Mouse (Mus musculus): Measurements from ENCODE around the gene Znrf1. TPM values are rescaled to one million over a fixed set of nuclear protein-coding genes. Genes with fewer than 3 reads are reported as not detected.
"Not testable (repeated sequence)": the region's sequence is repeated elsewhere in the genome, so short reads cannot be mapped to it uniquely, and the experiment has no call there.

Znrf1 gene
- total RNA-seq (2014; rRNA removed) (180 and 225 TPM in 2 replicates), polyA plus RNA-seq (2015; fragmentation: Nextera tagmentation; extraction: Ambion mirVana) (101 and 113 TPM in 2 replicates)

- Histone ChIP-seq H3K27ac (ENCODE audit: low read depth, low read length) (peak within 1 kb of the TSS; percentile 96), H3K9me3 (ENCODE audit: low read length) (no peaks in the 10 kb centered on the region), H3K4me3 (ENCODE audit: low read depth, low read length) (peak within 1 kb of the TSS; percentile 92), H3K4me1 (ENCODE audit: insufficient read depth) (peaks cover 23% of the 10 kb centered on the region; the same call in 1 of the 2 replicates), H3K4me2 (ENCODE audit: low read depth) (peak within 1 kb of the TSS; percentile 85), H3K9ac (peak within 1 kb of the TSS; percentile 94), H3K27me3 (ENCODE audit: insufficient read depth, low read length) (no peaks in the 10 kb centered on the region), H3K36me3 (ENCODE audit: insufficient read depth) (no peaks in the 10 kb centered on the region)
- WGBS = under 1% methylated on average over 58 of the region's 100 CpGs
- peak; percentile 90 for DNase-seq
- ATAC-seq = peak; percentile 91
- peak; percentile 55 for TF ChIP-seq CTCF (IDR thresholded peaks at IDR 0.05; ENCODE audit: low read depth)
Observed at GRCm38 (mm10) chr8:111536031-111536977, at the start of gene Znrf1. Gene Znrf1, plus strand, starts transcription at chr8:111536097.

- Histone ChIP-seq H3K9ac (no peak overlapping the region), H3K9me3 (ENCODE audit: low read length) (no peaks in the 10 kb centered on the region), H3K4me3 (ENCODE audit: low read depth, low read length) (no peak overlapping the region), H3K36me3 (ENCODE audit: insufficient read depth) (peaks cover 16% of the 10 kb centered on the region), H3K27ac (ENCODE audit: low read depth, low read length) (no peak overlapping the region), H3K27me3 (ENCODE audit: insufficient read depth, low read length) (no peaks in the 10 kb centered on the region), H3K4me1 (ENCODE audit: insufficient read depth) (no peaks in the 10 kb centered on the region), H3K4me2 (ENCODE audit: low read depth) (no peak overlapping the region)
- no peak for TF ChIP-seq CTCF (IDR thresholded peaks at IDR 0.05; ENCODE audit: low read depth)
- DNase-seq (no peak), ATAC-seq (no peak)
- WGBS = 88% methylated on average over 10 of the region's 10 CpGs
Observed at GRCm38 (mm10) chr8:111490034-111490591, 45.8 kb upstream of the Znrf1 start.

- 0 out of 2 replicates have a peak overlapping the region, but pooled peaks have one; percentile 15 for H3K27ac ChIP-seq (ENCODE audit: low read depth, low read length)
- TF ChIP-seq CTCF (IDR thresholded peaks at IDR 0.05; ENCODE audit: low read depth) = no peak
- DNase-seq (no peak), ATAC-seq (peak; percentile 40; the same call in 1 of the 2 replicates)
- H3K9ac ChIP-seq = no peak overlapping the region
- H3K4me2 ChIP-seq (ENCODE audit: low read depth) = no peak overlapping the region
- no peaks in the 10 kb centered on the region for H3K27me3 ChIP-seq (ENCODE audit: insufficient read depth, low read length)
- H3K4me1 ChIP-seq (ENCODE audit: insufficient read depth) = no peaks in the 10 kb centered on the region
- H3K9me3 ChIP-seq (ENCODE audit: low read length) = no peaks in the 10 kb centered on the region
- WGBS = 57% methylated on average over 7 of the region's 7 CpGs
- no peak overlapping the region for H3K4me3 ChIP-seq (ENCODE audit: low read depth, low read length)
- H3K36me3 ChIP-seq (ENCODE audit: insufficient read depth) = peaks cover 20% of the 10 kb centered on the region
Observed at GRCm38 (mm10) chr8:111491191-111491590, 44.7 kb upstream of the Znrf1 start.

DNA sequence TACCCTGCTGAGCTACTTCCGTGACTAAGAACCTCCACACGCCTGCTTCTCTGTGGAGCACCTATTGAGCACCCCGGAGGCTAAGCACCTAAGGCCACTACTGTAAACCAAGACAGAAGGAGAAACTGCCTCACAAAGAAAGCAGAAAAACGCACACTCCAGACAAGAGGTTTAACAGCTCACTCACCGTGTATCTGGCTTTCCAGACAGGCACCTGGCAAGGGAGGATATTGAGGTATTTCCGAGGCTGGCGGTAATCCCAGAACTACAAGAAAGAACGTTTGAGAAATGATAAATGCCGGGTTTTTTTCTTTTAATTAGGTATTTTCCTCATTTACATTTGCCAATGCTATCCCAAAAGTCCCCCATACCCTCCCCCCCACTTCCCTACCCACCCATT is 43.4 kb upstream of the Znrf1 start:
- H3K9ac ChIP-seq = no peak overlapping the region
- ATAC-seq (no peak), DNase-seq (no peak)
- no peak overlapping the region for H3K4me2 ChIP-seq (ENCODE audit: low read depth)
- WGBS = 57% methylated on average over 9 of the region's 9 CpGs
- no peaks in the 10 kb centered on the region for H3K4me1 ChIP-seq (ENCODE audit: insufficient read depth)
- H3K4me3 ChIP-seq (ENCODE audit: low read depth, low read length) = no peak overlapping the region
- H3K27me3 ChIP-seq (ENCODE audit: insufficient read depth, low read length) = no peaks in the 10 kb centered on the region
- peaks cover 22% of the 10 kb centered on the region for H3K36me3 ChIP-seq (ENCODE audit: insufficient read depth)
- no peaks in the 10 kb centered on the region for H3K9me3 ChIP-seq (ENCODE audit: low read length)
- no peak for TF ChIP-seq CTCF (IDR thresholded peaks at IDR 0.05; ENCODE audit: low read depth)
- H3K27ac ChIP-seq (ENCODE audit: low read depth, low read length) = no peak overlapping the region

DNA sequence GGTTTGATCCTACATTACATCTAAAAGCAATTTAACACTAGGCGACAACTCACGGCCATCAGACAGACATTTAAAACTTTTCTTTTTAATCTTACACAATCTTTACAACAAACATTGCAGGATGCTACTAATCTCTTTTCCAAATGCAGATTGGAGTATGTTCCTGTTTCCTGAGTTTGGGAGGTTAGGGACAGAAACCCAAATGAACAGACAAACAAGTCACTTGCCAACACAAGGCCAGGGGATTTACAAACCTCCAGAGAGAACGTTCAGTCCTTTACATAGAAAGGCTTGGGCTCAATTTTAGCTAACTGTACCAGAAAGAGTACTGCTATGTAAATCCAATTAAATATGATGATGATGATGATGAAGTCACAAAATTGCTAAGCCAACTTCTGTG is 42.7 kb upstream of the Znrf1 start:
- Histone ChIP-seq H3K27ac (ENCODE audit: low read depth, low read length) (no peak overlapping the region), H3K36me3 (ENCODE audit: insufficient read depth) (peaks cover 27% of the 10 kb centered on the region), H3K4me1 (ENCODE audit: insufficient read depth) (no peaks in the 10 kb centered on the region), H3K4me2 (ENCODE audit: low read depth) (no peak overlapping the region), H3K9ac (no peak overlapping the region), H3K27me3 (ENCODE audit: insufficient read depth, low read length) (no peaks in the 10 kb centered on the region), H3K4me3 (ENCODE audit: low read depth, low read length) (no peak overlapping the region), H3K9me3 (ENCODE audit: low read length) (no peaks in the 10 kb centered on the region)
- TF ChIP-seq CTCF (IDR thresholded peaks at IDR 0.05; ENCODE audit: low read depth) = no peak
- ATAC-seq (no peak), DNase-seq (no peak)
- 89% methylated on average over 3 of the region's 3 CpGs for WGBS

DNA sequence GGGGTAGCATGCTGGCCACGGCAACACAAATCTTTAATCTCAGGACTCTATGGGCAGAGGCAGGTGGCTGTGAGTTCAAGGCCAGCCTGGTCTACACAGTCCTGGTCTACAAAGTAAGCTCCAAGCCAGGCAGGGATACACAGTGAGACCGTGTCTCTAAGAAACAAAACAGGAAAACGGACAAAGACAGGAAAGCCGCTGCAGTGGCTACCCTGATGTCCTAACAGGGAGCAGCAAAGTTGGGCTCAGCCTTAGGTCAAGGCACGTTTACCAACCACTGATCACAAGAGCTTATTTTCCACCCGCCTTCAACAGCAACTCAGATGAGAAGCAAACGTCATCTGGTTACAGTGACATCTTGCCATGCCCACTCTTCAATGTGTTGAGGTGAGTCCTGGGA is 39.6 kb upstream of the Znrf1 start:
- Histone ChIP-seq H3K4me1 (ENCODE audit: insufficient read depth) (no peaks in the 10 kb centered on the region), H3K9ac (no peak overlapping the region), H3K9me3 (ENCODE audit: low read length) (no peaks in the 10 kb centered on the region), H3K27ac (ENCODE audit: low read depth, low read length) (no peak overlapping the region), H3K36me3 (ENCODE audit: insufficient read depth) (peaks cover 44% of the 10 kb centered on the region), H3K27me3 (ENCODE audit: insufficient read depth, low read length) (no peaks in the 10 kb centered on the region), H3K4me2 (ENCODE audit: low read depth) (no peak overlapping the region), H3K4me3 (ENCODE audit: low read depth, low read length) (no peak overlapping the region)
- no peak for TF ChIP-seq CTCF (IDR thresholded peaks at IDR 0.05; ENCODE audit: low read depth)
- 86% methylated on average over 7 of the region's 7 CpGs for WGBS
- DNase-seq (no peak), ATAC-seq (no peak)

DNA sequence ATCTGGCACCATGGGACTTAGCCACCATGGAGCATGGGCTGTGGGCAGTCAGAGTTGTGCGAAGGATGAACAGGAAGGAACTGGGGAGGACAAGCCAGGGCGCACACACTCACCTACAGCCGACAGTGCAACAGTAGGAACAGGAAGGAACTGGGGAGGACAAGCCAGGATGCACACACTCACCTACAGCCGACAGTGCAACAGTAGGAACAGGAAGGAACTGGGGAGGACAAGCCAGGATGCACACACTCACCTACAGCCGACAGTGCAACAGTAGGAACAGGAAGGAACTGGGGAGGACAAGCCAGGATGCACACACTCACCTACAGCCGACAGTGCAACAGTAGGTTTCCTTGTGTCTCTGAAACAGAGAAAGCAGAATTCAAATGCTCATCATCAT is 37.6 kb upstream of the Znrf1 start:
- not testable (repeated sequence) for DNase-seq; H3K4me2 ChIP-seq (ENCODE audit: low read depth); ATAC-seq; H3K9ac ChIP-seq; H3K9me3 ChIP-seq (ENCODE audit: low read length); H3K27me3 ChIP-seq (ENCODE audit: insufficient read depth, low read length); H3K27ac ChIP-seq (ENCODE audit: low read depth, low read length); H3K4me3 ChIP-seq (ENCODE audit: low read depth, low read length); H3K4me1 ChIP-seq (ENCODE audit: insufficient read depth)
- WGBS = 89% methylated on average over 4 of the region's 6 CpGs
- peaks cover 44% of the 10 kb centered on the region for H3K36me3 ChIP-seq (ENCODE audit: insufficient read depth)
